Mouse (Mus musculus) kidney, postnatal 10 days (tissue): ENCODE results near the gene Cntn4.

ENCODE experiments used
- DNase-seq: peaks from one replicate; pipeline ENCODE4 v3.0.0; 2021; ENCODE audit warnings: mixed read lengths

The Cntn4 gene

DNA sequence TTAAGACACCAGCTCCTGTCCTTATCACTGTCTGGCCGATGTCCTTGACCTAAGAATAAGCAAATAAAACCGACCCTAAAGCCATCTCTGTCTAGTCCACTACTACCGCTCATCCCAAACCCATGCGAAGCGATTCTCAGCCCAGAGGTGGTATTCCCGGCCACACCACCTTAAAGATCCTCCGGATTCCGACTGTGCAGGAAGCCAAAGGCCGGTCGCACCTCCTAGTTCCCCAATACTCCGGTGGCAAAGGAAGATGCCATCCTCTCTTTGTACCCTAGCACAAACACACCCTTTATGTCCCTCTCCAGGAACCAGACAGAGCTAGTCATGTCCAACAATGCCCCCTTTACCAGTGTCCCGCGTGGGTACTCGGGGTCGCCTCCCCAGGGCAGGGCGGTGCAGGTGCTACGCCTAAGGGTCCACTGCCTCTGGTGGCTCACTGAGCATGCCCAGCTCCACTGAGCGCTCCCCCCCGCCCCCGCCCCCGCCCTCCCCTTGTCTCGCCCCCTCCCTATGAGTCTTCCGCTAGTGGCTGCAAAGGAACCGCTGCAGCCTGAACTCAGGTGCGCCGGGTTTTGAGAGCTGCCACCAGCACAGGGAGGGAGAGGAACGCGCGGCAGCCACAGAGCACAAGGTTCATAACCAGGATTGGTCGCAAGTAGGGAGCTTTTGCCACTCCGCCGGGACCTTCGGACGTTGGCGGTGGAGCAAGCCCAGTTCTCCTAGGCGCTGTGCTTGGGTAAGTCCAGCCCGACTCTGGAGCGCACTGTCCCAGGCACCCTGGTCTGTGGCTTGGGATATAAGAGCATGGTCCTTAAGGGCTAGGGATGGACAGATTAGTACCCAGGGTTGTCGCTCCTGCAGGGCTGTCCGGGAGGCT, at the start of gene Cntn4:
Gene Cntn4, plus strand, starts transcription at position 512 of the 883 bp plus-strand sequence.
- peak; percentile 49 for DNase-seq

DNA sequence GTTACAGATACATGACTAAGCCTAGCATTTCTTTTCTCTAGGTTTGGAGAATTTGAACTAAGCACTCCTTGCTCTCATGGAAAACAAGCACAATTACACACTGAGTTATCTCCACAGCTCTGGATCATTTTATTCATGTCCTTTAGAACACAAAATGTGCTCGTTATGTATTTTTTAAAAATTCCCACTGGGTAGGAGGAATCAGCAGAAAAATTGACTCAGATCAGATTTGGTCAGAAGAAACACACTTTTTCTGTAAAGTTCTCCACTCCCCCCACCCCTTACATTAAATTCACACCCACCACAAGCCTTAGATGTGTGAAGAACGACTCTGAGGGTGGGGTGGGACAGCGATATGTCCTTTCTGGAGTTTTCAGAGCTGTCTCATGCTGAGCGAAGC, 3.2 kb upstream of the Cntn4 start:
- no peak for DNase-seq

DNA sequence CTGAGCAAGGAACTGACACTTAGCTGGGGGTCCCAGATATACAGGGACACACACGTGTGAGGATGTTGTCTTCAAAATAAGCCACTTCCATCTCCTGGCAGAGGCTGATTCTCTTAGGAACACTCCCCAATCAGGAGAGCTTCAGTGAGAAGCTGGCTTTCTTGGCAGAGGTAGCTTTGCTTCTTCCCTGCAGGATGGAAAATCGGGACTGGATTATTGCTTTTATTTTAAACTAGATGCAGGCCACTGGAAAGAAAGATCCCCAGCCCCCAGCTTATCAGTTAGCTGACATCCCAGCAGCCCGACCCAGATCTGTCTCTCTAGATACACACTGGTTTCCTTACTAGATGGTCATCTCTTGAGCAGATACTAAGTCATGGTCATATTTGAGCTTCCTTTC, 2.4 kb upstream of the Cntn4 start:
- no peak for DNase-seq

DNA sequence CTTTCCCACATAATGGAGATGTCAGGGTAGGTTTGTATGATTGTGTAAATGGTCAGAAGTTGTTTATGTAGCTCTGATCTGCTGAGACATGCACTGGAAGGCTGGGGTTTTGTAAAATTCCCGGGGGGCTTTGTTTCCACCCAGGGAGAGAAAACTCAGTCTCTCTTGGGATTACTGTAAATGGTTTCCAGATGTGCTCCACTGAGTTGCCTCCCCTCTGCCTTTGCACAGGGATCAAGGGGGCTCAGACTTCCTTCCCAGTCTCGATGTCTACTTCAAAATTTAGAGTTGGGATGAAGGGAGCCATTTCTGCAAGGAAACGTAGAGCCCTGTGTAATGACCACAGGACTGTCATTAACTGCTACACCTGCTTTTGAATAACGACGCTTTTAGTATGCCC, 823 bp upstream of the Cntn4 start:
- no peak for DNase-seq

DNA sequence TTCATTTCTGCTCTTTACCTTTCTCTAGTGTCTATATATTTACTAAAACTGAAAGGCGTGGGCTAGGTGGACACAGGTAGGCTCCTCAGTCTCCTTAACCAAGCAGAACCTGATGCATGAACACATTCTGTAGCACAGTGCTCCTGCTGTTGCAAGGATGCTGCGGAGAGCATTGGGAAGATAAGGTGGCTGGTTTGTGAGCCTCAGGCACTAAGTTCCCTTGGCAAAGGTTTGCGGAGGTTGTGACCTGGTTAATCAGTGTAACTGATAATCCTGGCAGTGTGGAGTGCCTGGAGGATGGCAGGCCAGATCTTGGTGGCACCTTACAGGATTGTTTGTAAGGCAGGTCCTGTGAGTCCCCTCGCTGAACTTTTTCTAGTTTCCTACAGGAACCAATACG, 1.3 kb downstream of the Cntn4 start:
- no peak for DNase-seq

DNA sequence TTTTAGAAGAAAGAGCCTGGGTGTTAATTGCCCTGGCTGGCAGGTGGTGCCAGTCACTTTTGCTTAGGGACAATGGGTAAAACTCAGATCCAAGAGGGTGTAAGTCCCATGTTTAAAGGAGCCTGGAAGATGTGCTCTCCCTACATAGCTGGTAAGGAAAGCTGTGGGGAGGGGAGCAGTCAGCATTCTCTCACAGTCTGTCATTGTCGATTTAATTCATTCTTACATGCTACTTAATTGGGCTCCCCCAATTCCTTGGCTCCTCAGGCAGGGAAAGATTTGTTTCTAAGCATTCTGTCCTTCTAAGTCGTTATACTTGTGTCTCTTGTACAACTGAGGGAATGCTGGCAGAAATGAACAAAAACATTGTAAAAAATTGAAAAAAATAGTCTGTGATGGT, 4.0 kb downstream of the Cntn4 start:
- DNase-seq = no peak

DNA sequence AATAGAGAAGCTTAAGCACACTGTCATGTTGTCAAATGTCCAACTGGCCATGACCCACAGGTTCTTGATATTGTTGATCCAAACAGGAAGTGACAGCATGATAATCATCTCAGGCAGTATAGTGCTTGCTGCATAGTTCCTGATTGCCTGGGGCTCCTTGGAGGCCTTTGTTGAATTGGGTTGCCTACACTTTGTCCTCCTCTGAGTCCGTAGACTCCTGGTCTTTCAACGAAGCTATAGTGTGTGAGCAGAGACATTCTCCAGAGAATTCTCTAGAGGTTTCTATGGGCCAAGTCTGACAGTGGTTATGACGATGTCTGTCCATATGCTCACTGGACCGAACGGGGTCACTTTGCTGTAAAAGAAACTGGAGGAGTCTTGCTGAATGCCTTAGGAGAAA, 5.8 kb downstream of the Cntn4 start:
- DNase-seq = no peak

DNA sequence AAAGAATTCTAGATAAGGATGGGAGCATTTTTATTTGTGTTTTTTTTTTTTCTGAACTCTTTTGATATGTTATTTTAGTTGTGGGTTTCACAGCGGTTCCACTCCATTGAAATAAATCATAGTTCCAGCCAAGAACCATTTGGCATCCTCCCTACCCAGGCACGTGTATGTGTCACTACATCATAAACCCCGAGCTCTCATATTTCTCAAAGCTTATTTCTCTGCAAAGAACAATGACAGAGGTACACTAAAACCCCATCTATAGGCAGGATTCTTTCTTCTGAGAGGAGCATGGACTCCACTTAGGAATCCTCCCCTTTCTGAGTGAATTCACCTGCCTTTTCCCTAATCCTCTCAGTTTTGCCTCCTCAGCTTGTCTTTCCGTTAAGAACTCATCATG, 6.7 kb downstream of the Cntn4 start:
- no peak for DNase-seq

DNA sequence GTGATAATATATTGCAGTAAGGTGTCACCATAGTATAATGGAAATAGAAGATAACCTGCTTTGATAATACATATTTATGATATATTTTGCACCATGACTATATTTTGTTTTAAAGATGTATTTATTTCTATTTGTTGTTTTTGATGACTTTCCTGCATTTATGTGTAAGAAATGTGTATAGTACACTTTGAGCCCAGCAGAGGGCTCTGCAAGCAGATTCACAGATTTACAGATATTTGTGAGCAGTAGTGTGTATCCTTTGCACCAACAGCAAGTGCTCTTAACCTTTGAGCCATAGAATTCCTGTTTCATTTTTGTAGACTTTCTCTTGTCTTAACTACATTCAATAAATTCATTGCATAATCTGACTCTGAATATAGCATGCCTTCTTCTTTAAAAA, 10.7 kb downstream of the Cntn4 start:
- DNase-seq = no peak

DNA sequence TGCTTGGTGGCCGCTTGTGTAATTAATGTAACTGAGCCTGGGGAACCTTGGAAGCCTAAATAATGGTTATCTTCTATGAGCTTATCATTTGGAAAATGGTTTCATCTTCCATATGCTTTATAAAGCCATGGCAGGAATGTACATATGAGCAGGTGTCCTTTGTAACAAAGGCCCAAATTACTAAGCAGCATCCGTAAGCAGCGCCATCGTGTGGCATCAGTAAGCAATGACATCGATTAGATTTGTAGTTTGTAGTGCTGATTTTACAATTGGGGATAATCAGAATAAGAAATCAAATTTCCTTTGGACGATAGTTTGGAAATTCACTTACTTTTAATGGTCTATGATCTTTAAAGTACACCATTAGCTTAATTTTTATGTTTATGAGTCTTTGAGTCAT, 64.6 kb downstream of the Cntn4 start:
- peak; percentile 5 for DNase-seq

DNA sequence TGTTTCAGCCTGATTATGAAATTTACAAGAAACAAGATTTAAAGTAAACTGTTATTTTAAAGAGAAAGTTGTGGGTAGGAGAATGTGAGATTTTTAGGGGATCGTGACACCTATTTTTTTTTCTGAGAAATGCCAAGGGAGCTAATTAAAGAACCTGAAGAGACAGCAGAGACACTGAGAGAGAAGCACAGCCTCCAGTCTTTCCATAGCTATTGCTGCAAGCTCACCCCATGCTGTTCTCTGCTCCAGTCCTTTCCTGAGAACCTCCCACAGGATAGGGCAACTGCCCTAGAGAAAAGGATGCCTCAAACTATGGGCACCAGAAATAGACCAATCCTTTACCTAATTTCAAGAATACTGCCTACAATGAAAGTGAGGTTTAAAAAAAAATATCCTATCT, 103.2 kb downstream of the Cntn4 start:
- DNase-seq = no peak

DNA sequence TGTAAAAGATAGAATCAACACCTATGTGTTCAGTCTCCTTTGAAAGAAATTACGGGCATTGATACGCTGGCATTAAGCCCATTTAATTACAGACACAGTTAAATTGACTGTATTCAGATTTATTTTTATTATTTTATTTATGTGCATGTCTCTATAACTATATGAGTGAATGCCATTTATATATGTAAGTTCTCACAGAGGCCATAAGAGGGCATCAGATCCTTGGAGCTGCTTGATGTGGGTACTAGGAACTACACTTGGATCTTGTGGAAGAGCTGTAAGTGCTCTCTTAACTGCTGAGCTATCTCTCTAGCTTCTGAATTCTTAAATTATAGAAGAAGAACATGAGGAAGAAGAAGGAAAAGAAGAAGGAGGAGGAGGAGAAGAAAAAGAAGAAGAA, 111.0 kb downstream of the Cntn4 start:
- DNase-seq = no peak

DNA sequence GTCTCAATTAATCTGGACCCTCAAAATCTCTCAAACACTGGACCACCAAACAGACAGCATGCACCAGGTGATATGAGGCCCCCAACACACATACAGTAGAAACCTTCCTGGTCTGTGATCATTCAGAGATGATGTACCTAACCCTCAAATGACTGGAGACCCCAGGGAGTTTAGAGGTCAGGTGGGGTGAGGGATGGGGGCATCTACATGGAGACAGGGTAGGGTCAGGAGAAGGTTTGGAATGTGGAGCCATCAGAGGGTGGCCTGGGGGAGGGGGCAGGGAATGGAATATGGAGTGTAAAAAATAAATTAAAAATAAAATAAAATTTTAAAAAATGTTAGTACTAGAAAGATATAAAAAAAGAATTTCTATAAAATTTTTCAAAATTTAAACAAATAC, 157.6 kb downstream of the Cntn4 start:
- no peak for DNase-seq

DNA sequence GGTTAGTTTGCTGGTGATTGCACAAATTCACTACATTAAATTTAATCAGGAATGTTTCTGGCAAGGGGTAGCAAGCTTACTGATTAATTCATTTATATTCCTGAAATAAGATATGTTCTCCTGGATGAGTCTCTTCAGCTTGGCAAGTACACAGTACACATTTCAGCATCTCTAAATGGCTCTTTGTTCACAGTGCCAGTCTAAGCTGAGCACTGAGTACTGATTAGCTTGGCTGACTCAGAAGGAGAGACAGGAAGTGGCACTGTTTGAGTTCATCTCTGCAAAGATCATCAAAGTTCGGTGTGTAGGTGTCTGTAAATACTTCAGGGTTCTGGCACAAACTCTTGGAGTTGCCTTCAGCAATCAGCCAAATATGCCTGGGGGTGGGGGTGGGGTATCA, 169.8 kb downstream of the Cntn4 start:
- no peak for DNase-seq

DNA sequence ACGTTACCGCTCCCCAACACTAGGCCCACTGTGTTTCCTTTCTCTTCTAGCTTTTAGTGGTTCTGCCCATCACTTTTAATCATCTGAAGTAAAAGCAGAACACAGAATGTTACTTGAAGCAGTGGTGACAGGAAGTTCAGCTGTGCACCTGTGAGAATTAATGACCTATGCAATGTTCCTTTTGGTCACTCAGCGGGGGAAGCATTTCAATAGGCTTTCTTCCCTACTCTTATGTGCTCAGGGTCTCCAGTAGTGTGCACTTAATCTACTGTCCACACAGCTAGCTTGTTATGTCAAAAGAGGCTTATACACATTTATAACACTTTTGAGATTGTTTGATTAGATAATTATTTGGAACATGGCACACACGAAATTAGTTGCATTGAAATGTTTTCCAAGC, 215.4 kb downstream of the Cntn4 start:
- DNase-seq = no peak

DNA sequence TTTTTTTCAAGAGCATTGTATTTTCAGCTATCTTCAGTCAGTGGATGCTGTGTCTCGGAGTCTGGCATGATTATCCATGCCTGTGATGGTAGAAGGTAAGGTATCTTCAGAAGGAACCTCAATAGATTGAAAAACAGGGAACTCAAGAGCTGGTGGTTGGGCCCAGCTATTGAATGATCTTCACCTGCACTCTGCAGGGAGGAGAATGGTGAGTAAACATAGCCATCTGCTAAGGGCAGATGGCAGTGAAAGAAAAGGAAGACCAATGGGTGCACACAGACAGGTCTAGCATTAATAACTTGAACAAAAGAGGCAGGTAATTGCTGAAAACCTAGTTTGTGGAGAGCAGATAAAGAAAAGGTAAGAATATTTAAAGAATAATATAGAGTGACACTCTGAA, 261.0 kb downstream of the Cntn4 start:
- no peak for DNase-seq

DNA sequence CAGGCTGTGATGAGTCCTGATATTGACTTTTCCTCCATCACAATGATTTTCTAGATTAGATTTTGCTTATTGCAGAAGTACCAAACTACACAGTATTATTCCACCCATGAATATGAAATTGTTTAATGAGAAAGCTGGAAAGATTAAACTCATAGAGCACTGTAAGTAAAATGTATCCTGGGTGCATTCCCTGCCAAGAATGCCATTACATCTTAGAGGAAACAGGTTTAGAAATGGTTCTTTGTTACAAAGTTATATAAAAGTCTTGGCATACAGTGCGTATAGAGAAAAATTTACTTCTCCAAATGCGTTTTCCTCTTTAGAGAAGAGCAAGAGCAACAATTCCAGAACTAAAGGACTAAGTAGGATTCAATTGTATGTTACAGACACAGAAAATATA, 261.8 kb downstream of the Cntn4 start:
- DNase-seq = no peak

DNA sequence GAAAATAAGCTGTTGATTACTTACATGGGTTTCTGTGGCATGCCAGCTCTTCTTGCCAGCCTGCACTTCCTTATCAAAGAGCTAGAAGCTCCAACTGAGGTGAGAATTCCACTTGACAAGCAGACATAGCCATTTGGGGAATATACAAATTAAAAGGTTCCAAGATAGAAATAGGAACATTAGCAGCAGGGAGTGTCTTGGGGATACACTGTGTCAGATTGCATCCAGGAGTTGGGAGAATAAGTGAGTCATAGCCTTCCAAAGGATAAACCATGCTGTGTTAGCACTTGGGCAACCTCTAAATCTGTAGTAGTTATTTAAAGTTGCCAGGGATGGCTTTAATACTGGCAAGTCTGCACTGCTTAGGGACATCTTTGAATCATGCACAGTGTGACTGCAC, 263.1 kb downstream of the Cntn4 start:
- no peak for DNase-seq

DNA sequence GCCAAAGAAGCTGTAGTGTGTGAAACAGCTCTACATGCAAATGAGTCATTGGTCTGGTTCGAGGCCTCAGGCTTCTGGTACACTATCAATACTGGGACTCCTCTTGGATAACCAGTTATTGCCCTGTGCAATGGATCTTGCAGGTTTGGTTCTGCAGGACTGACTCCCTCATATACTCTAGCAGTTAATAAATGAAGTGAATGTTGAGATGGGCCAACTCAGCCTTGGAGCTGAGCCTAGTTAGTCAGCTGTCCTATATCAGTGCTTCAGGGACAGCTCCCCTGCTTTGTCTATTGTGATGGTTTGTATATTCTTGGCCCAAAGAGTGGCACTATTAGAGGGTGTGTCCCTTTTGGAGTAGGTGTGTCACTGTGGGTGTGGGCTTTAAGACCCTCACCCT, 314.0 kb downstream of the Cntn4 start:
- DNase-seq = no peak

DNA sequence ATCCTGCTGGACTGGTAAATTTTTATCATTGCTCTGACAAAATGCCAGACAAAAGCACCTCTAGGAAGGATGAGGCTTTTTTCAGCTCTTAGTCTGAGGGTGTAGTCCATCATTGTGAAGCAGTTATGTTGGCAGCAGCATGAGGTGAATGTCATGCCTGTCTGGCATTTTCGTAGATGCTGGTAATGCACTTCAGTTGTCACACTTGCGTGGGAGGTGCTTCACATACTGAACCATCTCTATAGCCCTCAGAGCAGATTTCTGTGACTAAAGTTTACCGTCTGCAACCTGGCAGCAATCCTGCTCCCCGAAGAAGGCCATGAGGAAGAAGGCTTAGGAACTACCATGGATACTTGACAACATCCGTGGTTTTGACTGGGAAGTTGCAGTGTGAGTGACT, 335.6 kb downstream of the Cntn4 start:
- no peak for DNase-seq

DNA sequence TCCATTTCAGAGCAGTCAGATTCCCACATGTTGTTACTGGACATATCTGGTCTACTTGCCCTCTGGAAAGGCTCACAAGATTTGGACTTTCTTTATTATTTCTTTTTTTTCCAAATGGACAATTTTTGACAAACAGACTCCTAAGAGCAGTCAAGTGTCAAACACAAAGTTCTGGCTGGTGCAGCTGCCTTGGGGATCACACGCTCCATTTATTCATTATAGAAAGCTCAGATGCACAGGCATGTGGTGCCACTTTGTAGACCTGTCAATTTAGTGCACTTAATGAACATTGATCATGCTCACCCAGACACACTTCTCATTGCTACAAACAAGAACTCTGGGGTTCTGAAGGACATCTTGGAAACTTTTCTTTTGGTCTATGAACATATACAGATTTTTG, 337.7 kb downstream of the Cntn4 start:
- DNase-seq = no peak

DNA sequence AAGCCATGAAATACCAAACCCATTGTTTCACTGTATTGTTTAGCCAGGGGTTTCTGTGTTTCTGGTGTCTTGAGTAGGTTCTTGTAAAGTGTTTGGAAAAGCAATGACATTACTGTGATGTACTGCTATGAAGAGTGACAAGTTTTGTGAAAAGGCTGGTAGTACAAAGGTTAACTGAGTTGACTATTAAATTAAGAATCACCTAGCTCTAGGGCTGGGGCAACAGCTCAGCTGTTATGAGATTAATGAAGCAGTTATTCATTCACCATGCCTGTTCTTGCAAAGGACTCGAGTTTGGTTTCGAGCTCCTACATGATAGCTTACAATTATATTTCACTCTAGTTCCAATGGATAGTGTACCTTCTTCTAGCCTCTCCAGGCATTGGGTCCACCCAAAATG, 371.4 kb downstream of the Cntn4 start:
- DNase-seq = no peak

DNA sequence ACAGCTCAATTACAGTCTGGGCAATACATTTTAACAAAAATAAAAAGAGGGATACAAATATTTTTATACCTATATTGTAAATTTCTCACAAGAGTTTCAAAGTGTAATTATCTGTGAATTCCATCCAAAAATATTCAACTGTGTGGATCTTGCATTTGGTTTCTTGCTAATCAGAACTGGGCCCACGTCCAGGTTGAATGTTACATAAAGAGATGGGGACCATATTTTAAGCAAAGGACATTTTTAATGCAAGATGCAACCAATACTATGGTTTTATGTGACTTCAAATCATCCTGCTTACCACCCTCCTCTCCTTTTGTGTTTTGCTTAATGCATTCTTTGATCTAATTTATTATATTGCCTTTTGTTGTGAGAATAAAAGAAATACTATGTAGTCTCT, 378.7 kb downstream of the Cntn4 start:
- DNase-seq = no peak

DNA sequence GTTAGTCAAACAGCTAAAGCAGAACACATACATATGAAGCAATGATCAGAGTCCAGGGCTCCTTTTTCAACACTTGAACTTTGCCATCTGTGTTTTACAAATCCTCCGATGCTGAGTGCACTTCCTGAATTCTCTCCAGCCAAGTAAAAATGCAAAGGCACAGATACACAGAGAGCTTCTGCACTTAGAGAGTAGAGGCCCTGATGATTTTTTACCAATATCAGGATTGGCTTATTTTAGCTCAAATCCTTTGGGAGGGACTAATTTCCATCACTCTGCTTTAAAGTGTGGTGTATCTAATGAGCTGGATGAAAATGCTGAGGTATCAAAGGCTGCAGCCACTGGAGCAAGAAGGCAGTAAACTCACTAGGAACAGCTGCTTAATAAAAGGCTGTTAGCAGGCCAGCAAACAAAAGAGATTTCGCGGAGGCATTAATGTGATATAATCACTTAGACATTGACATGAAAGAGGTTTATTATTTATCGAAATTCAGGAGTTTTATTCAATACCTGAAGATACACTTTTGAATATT, 400.7 kb downstream of the Cntn4 start:
- no peak for DNase-seq

DNA sequence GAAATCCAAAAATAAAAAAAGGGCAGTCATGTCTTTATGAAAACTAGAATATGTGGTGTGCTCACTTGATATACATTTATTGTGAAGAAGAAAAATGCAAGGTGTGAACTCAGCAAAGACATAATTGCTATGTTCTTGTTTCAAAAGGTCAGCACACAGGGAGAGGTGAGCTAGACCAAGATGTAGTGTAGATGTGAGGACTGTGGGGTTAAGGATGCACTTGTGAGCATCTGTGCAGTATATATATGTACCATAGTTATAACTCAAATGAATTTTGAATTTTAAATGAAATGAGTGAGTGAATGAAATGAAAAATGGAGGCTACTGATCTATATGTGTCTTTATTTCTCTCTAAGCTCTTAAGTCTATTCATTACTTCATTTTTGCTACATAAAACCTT, 401.2 kb downstream of the Cntn4 start:
- DNase-seq = no peak
